Mouse (Mus musculus): Measurements from ENCODE around the gene Alg11. TPM values are rescaled to one million over a fixed set of nuclear protein-coding genes. Genes with fewer than 3 reads are reported as not detected.

The Alg11 gene
- polyA plus RNA-seq, 1 experiment from 2014 or later: 40.8 TPM

DNA sequence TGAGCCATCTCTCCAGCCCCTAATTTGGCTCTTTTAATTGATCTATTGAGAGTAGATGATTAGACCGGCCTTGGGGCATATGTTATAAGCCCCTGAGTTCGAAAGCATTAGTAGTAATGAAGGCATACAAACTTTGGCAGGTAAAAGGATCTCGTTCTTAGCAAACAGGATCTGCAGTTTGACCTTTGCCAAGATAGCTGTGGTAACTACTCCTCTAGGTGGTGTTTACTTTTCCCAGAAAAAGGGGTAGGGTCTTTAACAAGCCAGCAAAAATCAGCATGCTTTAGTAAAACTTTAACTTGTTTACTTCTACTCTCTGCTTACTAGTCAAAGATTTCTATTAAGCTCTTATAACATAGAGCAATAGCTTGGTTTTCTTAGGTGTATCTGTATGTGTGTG is 18.0 kb upstream of the Alg11 start:
- H3K4me2 ChIP-seq: no peak overlapping the region
- peaks cover 20% of the 10 kb centered on the region for H3K27me3 ChIP-seq
- H3K4me1 ChIP-seq: 0 out of 2 replicates have a peak, but pooled peaks cover 3% of the 10 kb centered on the region
- H3K36me3 ChIP-seq: no peaks in the 10 kb centered on the region
- H3K9me3 ChIP-seq: no peaks in the 10 kb centered on the region
- no peak for ATAC-seq (ENCODE audit: insufficient number of reproducible peaks, insufficient read depth, low FRiP score, low TSS enrichment, low read depth)
- H3K27ac ChIP-seq: no peak overlapping the region
- WGBS: 77% methylated on average over 3 of the region's 3 CpGs
- no peak overlapping the region for H3K4me3 ChIP-seq
- no peak overlapping the region for H3K9ac ChIP-seq

DNA sequence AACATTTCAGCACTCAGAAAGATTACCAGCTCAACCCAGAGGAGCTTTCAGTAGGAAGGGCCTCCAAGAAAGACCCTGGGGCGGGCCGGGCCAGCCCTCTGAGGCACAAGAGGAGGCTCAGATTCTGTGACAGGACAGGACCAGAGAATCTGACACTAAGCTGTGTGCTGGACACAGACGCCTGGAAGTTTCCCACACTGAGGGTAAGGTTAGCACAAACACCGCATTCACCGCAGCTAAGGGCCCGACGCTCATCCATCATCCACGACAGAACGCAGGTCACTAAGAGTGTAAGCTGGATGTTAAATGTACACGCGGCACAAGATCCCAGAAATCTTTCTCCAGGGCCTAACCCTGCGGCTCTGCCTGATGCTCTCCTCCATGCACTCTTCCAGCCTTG is 16.8 kb upstream of the Alg11 start:
- no peak overlapping the region for H3K4me2 ChIP-seq
- WGBS: 52% methylated on average over 12 of the region's 12 CpGs

DNA sequence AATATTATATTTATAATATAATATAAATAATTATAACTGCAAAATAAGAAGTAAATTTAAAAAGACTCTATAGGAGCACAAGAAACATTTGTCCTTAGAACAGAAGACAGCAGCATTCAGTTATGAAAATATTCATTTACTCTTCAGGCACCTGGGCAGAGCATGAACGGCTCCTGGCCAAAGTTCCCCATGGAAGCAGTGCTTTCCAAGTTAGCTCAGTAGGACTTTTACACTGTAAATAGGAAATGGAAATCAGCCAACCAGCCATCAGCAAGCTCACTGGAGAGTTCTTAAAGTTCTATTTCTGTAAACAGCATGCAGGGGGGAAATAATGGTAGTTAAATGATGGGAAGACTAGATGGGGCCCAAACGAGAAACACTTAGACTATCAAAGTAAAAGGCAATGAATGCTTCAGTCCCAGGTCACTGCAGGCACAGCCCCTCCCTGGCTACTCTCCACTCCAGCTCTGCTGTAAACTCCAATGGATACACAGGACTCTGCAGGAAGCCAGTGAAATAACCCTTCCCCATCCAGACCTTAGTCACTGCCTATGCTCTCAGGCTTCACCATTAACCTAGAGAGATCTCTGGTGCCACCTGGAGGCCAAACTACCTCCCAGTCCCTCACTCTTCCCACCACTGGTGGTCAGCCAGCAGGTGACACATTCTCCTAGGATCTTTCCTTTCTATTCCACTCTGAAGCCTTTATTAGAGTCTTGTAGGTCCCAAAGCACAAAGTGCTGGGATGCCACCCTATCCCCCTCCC is 12.6 kb upstream of the Alg11 start:
- no peak; the same call in 1 of the 2 replicates for ATAC-seq (ENCODE audit: insufficient number of reproducible peaks, insufficient read depth, low FRiP score, low TSS enrichment, low read depth)
- H3K4me3 ChIP-seq: no peak overlapping the region
- no peaks in the 10 kb centered on the region for H3K9me3 ChIP-seq
- no peak overlapping the region for H3K9ac ChIP-seq
- no peaks in the 10 kb centered on the region for H3K4me1 ChIP-seq
- no peaks in the 10 kb centered on the region for H3K36me3 ChIP-seq
- WGBS: 71% methylated on average over 2 of the region's 2 CpGs
- H3K4me2 ChIP-seq: no peak overlapping the region
- H3K27me3 ChIP-seq: no peaks in the 10 kb centered on the region
- H3K27ac ChIP-seq: no peak overlapping the region

More for the DNA sequence above, 16.8 kb upstream of the Alg11 start:
- Histone ChIP-seq H3K27ac (no peak overlapping the region), H3K4me3 (no peak overlapping the region), H3K9ac (no peak overlapping the region), H3K27me3 (peaks cover 14% of the 10 kb centered on the region), H3K36me3 (no peaks in the 10 kb centered on the region), H3K9me3 (no peaks in the 10 kb centered on the region), H3K4me1 (0 out of 2 replicates have a peak, but pooled peaks cover 3% of the 10 kb centered on the region)
- ATAC-seq (ENCODE audit: insufficient number of reproducible peaks, insufficient read depth, low FRiP score, low TSS enrichment, low read depth): no peak

DNA sequence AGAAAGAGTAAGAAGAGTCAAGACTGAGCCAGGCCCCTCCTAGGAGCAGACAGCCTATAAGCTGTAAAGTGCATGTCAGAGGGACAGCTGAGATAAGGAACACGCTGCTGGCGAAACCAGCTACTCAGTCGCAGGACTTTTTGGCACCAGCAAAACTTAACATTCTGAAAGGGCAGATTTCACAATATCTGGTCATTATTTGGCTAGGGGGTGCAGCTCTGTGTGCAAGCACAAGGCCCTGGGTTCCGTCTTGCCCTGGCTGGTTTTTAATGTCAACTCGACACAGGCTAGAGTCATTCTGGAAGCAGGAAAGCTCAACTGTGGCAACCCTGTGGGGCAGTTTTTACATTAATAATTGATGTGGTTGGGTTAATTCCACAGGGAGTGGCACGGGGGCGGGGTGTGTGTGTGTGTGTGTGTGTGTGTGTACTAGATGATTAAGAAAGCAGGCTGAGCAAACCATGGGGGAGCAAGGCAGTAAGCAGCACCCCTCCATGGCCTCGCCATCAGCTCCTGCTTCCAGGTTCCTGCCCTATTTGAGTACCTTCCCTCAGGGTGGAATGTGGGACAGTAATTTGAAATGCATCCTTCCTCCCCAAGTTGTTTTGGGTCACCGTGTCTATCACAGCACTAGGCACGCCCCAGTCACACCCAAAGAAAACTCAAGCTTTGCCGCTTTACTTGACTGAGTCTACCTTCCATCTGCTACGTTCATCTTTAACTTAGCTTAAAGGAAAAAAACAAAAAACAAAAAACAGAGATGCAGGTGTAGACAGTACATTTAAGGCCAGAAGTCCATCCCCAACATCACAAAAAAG is 5.6 kb upstream of the Alg11 start:
- WGBS: 82% methylated on average over 12 of the region's 12 CpGs
- ATAC-seq (ENCODE audit: insufficient number of reproducible peaks, insufficient read depth, low FRiP score, low TSS enrichment, low read depth): no peak
- H3K27ac ChIP-seq: no peak overlapping the region
- peaks cover 5% of the 10 kb centered on the region; the same call in 1 of the 2 replicates for H3K4me1 ChIP-seq
- H3K4me2 ChIP-seq: no peak overlapping the region
- H3K4me3 ChIP-seq: no peak overlapping the region
- no peaks in the 10 kb centered on the region for H3K36me3 ChIP-seq
- peaks cover 35% of the 10 kb centered on the region for H3K27me3 ChIP-seq
- no peaks in the 10 kb centered on the region for H3K9me3 ChIP-seq
- no peak overlapping the region for H3K9ac ChIP-seq

DNA sequence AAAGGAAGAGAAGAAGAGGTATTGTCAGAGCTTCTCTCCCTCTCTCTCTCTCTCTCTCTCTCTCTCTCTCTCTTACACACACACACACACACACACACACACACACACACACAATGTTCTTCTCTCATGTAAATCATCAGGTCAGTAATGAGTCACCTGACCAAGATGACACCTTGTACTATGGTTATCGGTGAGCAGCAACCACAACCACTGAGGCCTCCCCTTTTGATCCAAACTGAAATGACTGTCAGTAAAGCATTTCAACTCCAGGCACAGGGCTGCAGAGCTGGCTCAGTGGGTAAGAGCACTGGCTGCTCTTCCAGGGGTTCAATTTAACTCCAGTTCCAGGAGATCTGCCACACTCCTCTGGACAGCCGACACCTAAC is 5.0 kb upstream of the Alg11 start:
- Histone ChIP-seq H3K36me3 (no peaks in the 10 kb centered on the region), H3K4me2 (no peak overlapping the region), H3K9ac (no peak overlapping the region), H3K4me1 (peaks cover 5% of the 10 kb centered on the region; the same call in 1 of the 2 replicates), H3K4me3 (no peak overlapping the region), H3K9me3 (no peaks in the 10 kb centered on the region), H3K27me3 (peaks cover 38% of the 10 kb centered on the region), H3K27ac (no peak overlapping the region)
- ATAC-seq (ENCODE audit: insufficient number of reproducible peaks, insufficient read depth, low FRiP score, low TSS enrichment, low read depth): no peak
- WGBS: 89% methylated on average over 2 of the region's 2 CpGs

DNA sequence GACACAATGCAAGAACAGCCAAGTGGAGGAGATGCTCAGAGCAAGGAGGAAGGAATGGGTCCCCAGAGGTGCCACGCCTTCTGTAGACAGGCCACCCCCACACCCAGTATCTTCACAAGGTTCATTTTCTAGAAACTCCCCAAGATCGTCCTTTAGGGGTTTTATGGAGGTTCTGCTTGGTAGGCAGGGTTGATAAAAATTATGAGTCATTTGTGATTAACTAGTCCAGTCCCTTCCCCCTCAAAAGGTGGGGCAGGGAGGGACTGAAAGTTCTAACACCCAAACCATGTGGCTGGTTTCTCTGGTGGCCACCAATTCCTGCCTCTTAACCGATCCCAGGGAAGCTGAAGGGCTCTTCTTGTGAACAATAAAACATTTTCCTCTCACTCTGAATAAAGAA is 3.7 kb upstream of the Alg11 start:
- Histone ChIP-seq H3K4me3 (no peak overlapping the region), H3K4me1 (peaks cover 9% of the 10 kb centered on the region), H3K9ac (no peak overlapping the region), H3K36me3 (no peaks in the 10 kb centered on the region), H3K27me3 (peaks cover 38% of the 10 kb centered on the region), H3K4me2 (no peak overlapping the region), H3K9me3 (no peaks in the 10 kb centered on the region), H3K27ac (no peak overlapping the region)
- ATAC-seq (ENCODE audit: insufficient number of reproducible peaks, insufficient read depth, low FRiP score, low TSS enrichment, low read depth): no peak
- WGBS: 82% methylated on average over 3 of the region's 3 CpGs

DNA sequence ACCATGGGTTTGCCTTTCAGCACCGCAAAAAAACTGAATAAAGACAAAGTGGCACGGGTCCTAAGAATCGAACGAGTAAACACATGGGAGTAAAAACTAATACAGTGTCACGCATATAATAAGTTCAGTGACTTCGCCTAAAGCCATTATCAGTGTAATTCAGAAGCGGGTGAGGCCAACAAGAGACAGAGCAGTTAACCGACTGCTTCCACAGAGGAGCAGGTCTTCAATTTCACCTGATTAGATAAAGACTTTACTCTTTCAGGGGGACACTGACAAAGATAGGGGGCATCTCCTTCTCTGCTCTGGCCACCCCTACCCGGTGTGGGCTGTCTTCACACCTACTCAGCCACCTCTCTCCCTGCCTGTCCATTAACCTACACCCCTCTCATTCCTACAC is 2.2 kb upstream of the Alg11 start:
- Histone ChIP-seq H3K27me3 (peaks cover 38% of the 10 kb centered on the region), H3K4me2 (no peak overlapping the region), H3K9ac (no peak overlapping the region), H3K4me1 (peaks cover 9% of the 10 kb centered on the region), H3K36me3 (peaks cover 5% of the 10 kb centered on the region), H3K27ac (no peak overlapping the region), H3K9me3 (no peaks in the 10 kb centered on the region), H3K4me3 (no peak overlapping the region)
- no peak for ATAC-seq (ENCODE audit: insufficient number of reproducible peaks, insufficient read depth, low FRiP score, low TSS enrichment, low read depth)
- WGBS: 66% methylated on average over 9 of the region's 9 CpGs

DNA sequence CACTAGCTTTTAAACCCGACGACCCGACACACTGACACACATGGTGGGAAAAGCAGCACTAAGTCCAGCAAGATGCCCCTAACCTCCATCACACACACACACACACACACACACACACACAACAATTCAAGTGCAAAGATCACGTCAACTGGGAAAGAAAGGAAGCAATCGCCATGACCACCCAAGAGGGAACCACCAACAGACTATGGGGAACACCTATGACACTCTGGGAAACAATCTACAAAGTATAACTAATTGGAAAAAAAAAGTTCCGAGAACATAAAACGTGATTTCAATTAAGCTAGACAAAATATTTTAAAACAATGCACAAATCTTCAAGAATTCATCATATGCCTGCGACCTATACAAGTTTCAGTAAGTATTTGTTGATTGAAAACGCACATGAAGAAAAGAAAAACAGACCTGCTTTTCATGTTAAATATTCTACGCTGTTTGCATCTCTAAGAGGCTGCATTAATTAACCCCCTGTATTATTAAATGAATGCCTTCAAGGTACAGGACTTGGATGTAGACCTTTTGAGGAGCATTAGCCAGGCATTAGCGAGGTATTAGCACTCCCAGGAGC is 1.3 kb upstream of the Alg11 start:
- Histone ChIP-seq H3K27ac (no peak overlapping the region), H3K27me3 (peaks cover 38% of the 10 kb centered on the region), H3K9ac (peak overlapping the region; percentile 75; the same call in 1 of the 2 replicates), H3K36me3 (peaks cover 11% of the 10 kb centered on the region), H3K4me3 (peak overlapping the region; percentile 71), H3K9me3 (no peaks in the 10 kb centered on the region), H3K4me1 (peaks cover 9% of the 10 kb centered on the region), H3K4me2 (peak overlapping the region; percentile 95)
- 37% methylated on average over 11 of the region's 11 CpGs for WGBS
- no peak for ATAC-seq (ENCODE audit: insufficient number of reproducible peaks, insufficient read depth, low FRiP score, low TSS enrichment, low read depth)

DNA sequence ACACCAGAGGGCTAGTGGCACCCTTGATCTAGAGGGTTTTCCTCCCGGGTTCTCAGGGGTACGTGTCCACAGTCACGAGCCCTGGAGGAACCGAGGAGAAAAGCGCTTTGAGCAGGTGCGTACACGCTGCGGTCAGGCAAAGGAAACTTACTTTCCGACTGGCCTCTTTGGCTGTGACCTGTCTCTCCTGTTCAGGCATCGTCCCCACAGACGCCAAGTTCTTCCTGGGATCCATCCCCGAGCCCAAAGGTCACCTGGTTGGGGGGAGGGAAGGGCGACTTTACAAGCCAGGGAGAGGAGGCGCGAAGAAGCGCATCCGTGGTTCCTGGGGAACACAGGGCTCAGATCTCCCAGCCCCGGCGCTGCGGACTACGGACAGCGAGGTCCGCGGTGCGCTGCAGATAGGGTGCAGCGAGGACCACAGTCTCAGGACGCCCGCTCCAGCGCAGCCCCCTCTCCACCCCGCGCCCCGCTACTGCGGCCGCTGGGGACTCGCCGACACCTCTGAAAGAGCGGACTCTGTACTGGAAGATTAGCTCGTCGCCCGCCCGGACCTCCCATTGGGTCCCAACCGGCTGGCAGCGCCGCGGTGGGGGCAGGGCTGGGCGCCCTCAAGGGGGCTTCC is 588 bp upstream of the Alg11 start, which contains the start of gene Atp7b:
Gene Atp7b, minus strand, starts transcription at position 485 of the 625 bp plus-strand sequence.
- Histone ChIP-seq H3K27ac (no peak within 1 kb of the TSS), H3K4me2 (peak within 1 kb of the TSS; percentile 95), H3K27me3 (peaks cover 38% of the 10 kb centered on the region), H3K36me3 (peaks cover 16% of the 10 kb centered on the region), H3K9me3 (no peaks in the 10 kb centered on the region), H3K4me1 (peaks cover 9% of the 10 kb centered on the region), H3K9ac (peak within 1 kb of the TSS; percentile 75), H3K4me3 (peak within 1 kb of the TSS; percentile 71)
- WGBS: under 1% methylated on average over 46 of the region's 46 CpGs
- peak; percentile 82; the same call in 1 of the 2 replicates for ATAC-seq (ENCODE audit: insufficient number of reproducible peaks, insufficient read depth, low FRiP score, low TSS enrichment, low read depth)

DNA sequence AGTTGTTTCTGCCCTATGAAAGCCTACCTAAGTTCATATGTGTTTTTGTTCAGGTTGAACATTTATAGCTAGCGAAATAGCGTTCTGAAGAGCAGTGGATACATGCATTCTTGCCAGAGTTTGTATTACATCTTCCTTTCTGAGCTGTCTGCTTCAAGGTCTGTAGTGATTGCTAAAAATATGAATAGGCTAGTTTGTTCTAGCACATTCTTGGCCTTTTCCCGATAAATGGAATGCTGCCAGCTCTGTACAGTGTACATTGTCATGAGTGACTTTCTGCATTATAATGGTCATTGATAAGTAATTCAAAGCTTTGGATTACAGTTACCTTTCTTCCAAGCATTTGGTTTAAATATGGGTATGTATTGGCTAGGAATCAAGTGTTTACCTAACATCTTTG is 605 bp downstream of the Alg11 start:
- peaks cover 9% of the 10 kb centered on the region for H3K4me1 ChIP-seq
- H3K4me3 ChIP-seq: peak overlapping the region; percentile 71
- H3K4me2 ChIP-seq: peak overlapping the region; percentile 95
- no peak for ATAC-seq (ENCODE audit: insufficient number of reproducible peaks, insufficient read depth, low FRiP score, low TSS enrichment, low read depth)
- no peak overlapping the region for H3K27ac ChIP-seq
- H3K9me3 ChIP-seq: no peaks in the 10 kb centered on the region
- H3K9ac ChIP-seq: peak overlapping the region; percentile 73; the same call in 1 of the 2 replicates
- peaks cover 28% of the 10 kb centered on the region for H3K36me3 ChIP-seq
- 7% methylated on average over 3 of the region's 3 CpGs for WGBS
- H3K27me3 ChIP-seq: peaks cover 38% of the 10 kb centered on the region

DNA sequence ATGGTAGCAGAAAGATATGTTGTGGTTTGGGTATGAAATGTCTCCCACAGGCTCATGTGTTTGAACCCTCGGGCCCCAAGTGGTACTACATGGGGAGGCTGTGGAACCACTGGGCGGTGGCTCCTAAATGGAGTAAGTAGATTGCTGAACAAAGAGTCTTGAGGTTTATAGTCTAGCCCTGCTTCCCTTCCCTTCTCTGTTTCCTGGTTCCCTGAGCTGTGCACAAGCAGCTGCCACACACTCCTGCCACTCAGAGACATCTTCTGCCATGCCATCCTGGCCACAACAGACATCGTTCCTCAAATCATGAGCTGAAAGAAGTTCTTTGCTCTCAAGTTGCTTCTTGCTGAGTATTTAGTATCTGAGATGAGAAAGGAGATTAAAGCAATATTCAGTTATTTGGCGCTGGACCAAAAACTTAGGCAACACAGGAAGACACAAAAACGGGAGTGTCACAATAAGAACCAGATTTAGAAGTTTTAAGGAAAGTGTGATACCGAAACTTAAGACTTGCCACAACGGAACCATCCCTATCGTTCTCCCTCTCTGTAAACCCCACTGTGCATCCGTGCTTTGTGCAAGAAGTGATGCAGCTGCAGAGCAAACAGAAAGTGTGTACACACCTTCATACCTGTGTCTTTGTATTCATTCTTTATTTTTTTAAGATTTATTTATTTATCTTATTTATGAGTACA is 18.9 kb downstream of the Alg11 start:
- no peaks in the 10 kb centered on the region for H3K9me3 ChIP-seq
- H3K9ac ChIP-seq: no peak overlapping the region
- no peak overlapping the region for H3K4me2 ChIP-seq
- no peak overlapping the region for H3K4me3 ChIP-seq
- H3K27ac ChIP-seq: no peak overlapping the region
- ATAC-seq (ENCODE audit: insufficient number of reproducible peaks, insufficient read depth, low FRiP score, low TSS enrichment, low read depth): no peak
- 76% methylated on average over 9 of the region's 9 CpGs for WGBS
- no peaks in the 10 kb centered on the region for H3K4me1 ChIP-seq
- no peaks in the 10 kb centered on the region for H3K27me3 ChIP-seq
- H3K36me3 ChIP-seq: no peaks in the 10 kb centered on the region
